Mouse (Mus musculus) heart, embryonic 14.5 days (tissue): ENCODE results near the gene Wdpcp. TPM values are rescaled to one million over a fixed set of nuclear protein-coding genes. Genes with fewer than 3 reads are reported as not detected.

Experiments used
- ATAC-seq: fragments of 200-750 bp; cut with Nextera tagmentation; 2 replicates; pipeline ENCODE4 v1.8.0; 2017; ENCODE audit warnings: low read depth, moderate TSS enrichment; ENCODE audit not compliant: insufficient number of reproducible peaks, insufficient read depth, low FRiP score
- H3K27ac ChIP-seq, 2 experiments: fragments of 200-500 bp in 1 of 2; fragments of 300-500 bp in 1 of 2; sonication (generic) in 1 of 2; replicated peaks in 1 of 2; 2 replicates each; pipeline ENCODE4 v1.5.1; 2012 to 2014; ENCODE audit warnings: low read depth in 2 of 2, low read length in 2 of 2, control low read depth in 1 of 2, mild to moderate bottlenecking in 1 of 2, mixed read lengths in 1 of 2; ENCODE audit not compliant: control insufficient read depth in 1 of 2, insufficient read depth in 1 of 2
- H3K27me3 ChIP-seq: fragments of 300-500 bp; sonication (generic); 2 replicates; pipeline ENCODE4 v1.6.1; 2014; ENCODE audit warnings: mild to moderate bottlenecking, low read length, control low read depth; ENCODE audit not compliant: control insufficient read depth, insufficient read depth
- H3K36me3 ChIP-seq: fragments of 300-500 bp; sonication (generic); 2 replicates; pipeline ENCODE4 v1.6.1; 2014; ENCODE audit warnings: mild to moderate bottlenecking, control low read depth, low read length, mixed read lengths; ENCODE audit not compliant: control insufficient read depth, insufficient read depth
- H3K4me1 ChIP-seq, 2 experiments: fragments of 200-500 bp in 1 of 2; fragments of 300-500 bp in 1 of 2; sonication (generic) in 1 of 2; 2 replicates each; pipeline ENCODE4 v1.6.1; 2012 to 2014; ENCODE audit warnings: low read length in 2 of 2, control low read depth in 1 of 2, mixed read lengths in 1 of 2; ENCODE audit not compliant: control insufficient read depth in 2 of 2, insufficient read depth in 2 of 2
- H3K4me2 ChIP-seq: fragments of 300-500 bp; sonication (generic); 2 replicates; pipeline ENCODE4 v1.6.1; 2014; ENCODE audit warnings: mild to moderate bottlenecking, low read length
- H3K4me3 ChIP-seq, 2 experiments: fragments of 200-500 bp in 1 of 2; fragments of 300-500 bp in 1 of 2; sonication (generic) in 1 of 2; 2 replicates each; pipeline ENCODE4 v1.5.1; 2012 to 2014; ENCODE audit warnings: low read length in 2 of 2, mild to moderate bottlenecking in 2 of 2, control low read depth in 1 of 2, low read depth in 1 of 2, moderate library complexity in 1 of 2; ENCODE audit not compliant: control insufficient read depth in 1 of 2, insufficient read depth in 1 of 2
- H3K9ac ChIP-seq: fragments of 300-500 bp; sonication (generic); 2 replicates; pipeline ENCODE4 v1.6.1; 2014; ENCODE audit warnings: mild to moderate bottlenecking, low read length
- H3K9me3 ChIP-seq: fragments of 300-500 bp; sonication (generic); 2 replicates; pipeline ENCODE4 v1.6.1; 2016; ENCODE audit warnings: low read length, control low read depth; ENCODE audit not compliant: control insufficient read depth
- WGBS: fragments of 180-500 bp; shearing (Covaris S2); extraction: QIAGEN DNeasy Blood & Tissue Kit; methylation state at CpG from one replicate; pipeline ENCODE4 v1.1.7; 2014; 5-methylcytosine and 5-hydroxymethylcytosine counted together
- polyA plus RNA-seq: library from polyadenylated mRNA; unstranded; fragments of >200 nt; fragmentation: Nextera tagmentation; extraction: Ambion mirVana; gene quantifications from 2 replicates; pipeline ENCODE4 v1.2.1, GENCODE M21; 2014

Gene Wdpcp
- polyA plus RNA-seq, 1 experiment from 2014 or later, result 7.6 TPM

GRCm38 (mm10) chr11:21634171-21634907, 62.3 kb downstream of the Wdpcp start:
- no peak overlapping the region for H3K27ac ChIP-seq
- H3K36me3 ChIP-seq, result no peaks in the 10 kb centered on the region
- H3K4me2 ChIP-seq, result no peak overlapping the region
- no peak overlapping the region for H3K4me3 ChIP-seq
- 67% methylated on average over 8 of the region's 9 CpGs for WGBS
- H3K9ac ChIP-seq, result no peak overlapping the region
- no peak for ATAC-seq
- H3K9me3 ChIP-seq, result no peaks in the 10 kb centered on the region
- no peaks in the 10 kb centered on the region for H3K27me3 ChIP-seq
- H3K4me1 ChIP-seq, result peaks cover 0 to 14% of the 10 kb centered on the region in 2 experiments; a peak in 2 of 4 replicates

GRCm38 (mm10) chr11:21638341-21638740, 66.3 kb downstream of the Wdpcp start:
- Histone ChIP-seq H3K4me1 (peaks cover 0 to 21% of the 10 kb centered on the region in 2 experiments; a peak in 2 of 4 replicates), H3K27me3 (no peaks in the 10 kb centered on the region), H3K27ac (peak overlapping the region; percentile 15 to 69), H3K9me3 (no peaks in the 10 kb centered on the region), H3K9ac (no peak overlapping the region), H3K4me2 (peak overlapping the region; percentile 50), H3K4me3 (no peak overlapping the region), H3K36me3 (no peaks in the 10 kb centered on the region)
- 11% methylated on average over 5 of the region's 5 CpGs for WGBS
- ATAC-seq, result 0 out of 2 replicates have a peak, but pooled peaks have one; percentile 43

DNA sequence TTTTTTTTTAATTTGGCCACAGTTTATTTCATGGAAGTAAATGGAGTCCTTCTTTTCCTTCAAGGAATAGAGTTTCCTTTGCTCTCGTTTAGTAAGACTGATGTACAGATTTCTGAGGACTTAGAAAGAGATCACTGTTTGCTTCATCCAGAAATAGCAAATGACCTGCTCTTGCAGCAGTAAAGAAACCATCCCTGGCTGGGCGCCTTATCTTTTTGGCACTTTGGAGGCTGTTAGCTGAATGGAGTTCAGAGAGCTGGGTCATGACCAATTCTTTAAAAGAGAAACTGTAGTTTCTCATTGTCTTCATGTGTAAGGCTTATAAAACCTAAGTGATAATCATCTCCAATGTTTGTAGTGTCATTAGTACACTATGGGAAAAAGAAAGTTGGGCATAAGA, 67.5 kb downstream of the Wdpcp start:
- no peak overlapping the region for H3K4me3 ChIP-seq
- H3K36me3 ChIP-seq, result no peaks in the 10 kb centered on the region
- H3K4me2 ChIP-seq, result peak overlapping the region; percentile 40
- no peak overlapping the region for H3K27ac ChIP-seq
- WGBS, result 4% methylated on average over 2 of the region's 2 CpGs
- peaks cover 2 to 26% of the 10 kb centered on the region in 2 experiments; a peak in 3 of 4 replicates for H3K4me1 ChIP-seq
- no peaks in the 10 kb centered on the region for H3K27me3 ChIP-seq
- H3K9ac ChIP-seq, result no peak overlapping the region
- no peak for ATAC-seq
- H3K9me3 ChIP-seq, result no peaks in the 10 kb centered on the region

GRCm38 (mm10) chr11:21644231-21644630, 72.2 kb downstream of the Wdpcp start:
- no peaks in the 10 kb centered on the region for H3K36me3 ChIP-seq
- no peak overlapping the region for H3K4me2 ChIP-seq
- ATAC-seq, result no peak
- WGBS, result 30% methylated on average over 4 of the region's 4 CpGs
- H3K9me3 ChIP-seq, result no peaks in the 10 kb centered on the region
- no peak overlapping the region for H3K4me3 ChIP-seq
- peaks cover 5 to 15% of the 10 kb centered on the region in 2 experiments; a peak in 3 of 4 replicates for H3K4me1 ChIP-seq
- peak overlapping the region; percentile 26 to 69; a peak in 3 of 4 replicates for H3K27ac ChIP-seq
- no peak overlapping the region for H3K9ac ChIP-seq
- H3K27me3 ChIP-seq, result no peaks in the 10 kb centered on the region

DNA sequence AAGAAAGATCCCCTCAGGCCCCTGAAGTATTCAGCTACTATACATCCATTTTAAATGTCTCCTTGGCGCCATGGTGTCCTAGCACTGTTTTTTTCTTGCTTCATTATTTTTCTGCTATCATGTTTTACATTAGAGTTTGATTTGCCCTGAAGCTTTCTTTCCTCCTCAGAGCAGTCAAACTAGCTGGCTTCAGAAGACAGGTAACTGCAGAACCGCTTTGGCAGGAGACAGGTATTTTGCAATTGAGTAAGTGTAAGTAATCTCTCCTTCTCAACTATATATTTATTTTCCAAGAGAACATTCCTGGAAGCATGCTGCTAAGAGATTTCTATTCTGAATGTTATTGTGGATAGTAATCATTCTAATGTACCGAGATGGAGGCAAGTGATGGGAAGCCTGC, 74.1 kb downstream of the Wdpcp start:
- 92% methylated on average over 3 of the region's 3 CpGs for WGBS
- H3K36me3 ChIP-seq, result no peaks in the 10 kb centered on the region
- H3K9ac ChIP-seq, result no peak overlapping the region
- no peak overlapping the region for H3K4me3 ChIP-seq
- H3K4me1 ChIP-seq, result peaks cover 5 to 7% of the 10 kb centered on the region in 2 experiments; a peak in 2 of 4 replicates
- H3K27ac ChIP-seq, result no peak overlapping the region
- no peak for ATAC-seq
- no peaks in the 10 kb centered on the region for H3K27me3 ChIP-seq
- H3K4me2 ChIP-seq, result no peak overlapping the region
- H3K9me3 ChIP-seq, result no peaks in the 10 kb centered on the region

DNA sequence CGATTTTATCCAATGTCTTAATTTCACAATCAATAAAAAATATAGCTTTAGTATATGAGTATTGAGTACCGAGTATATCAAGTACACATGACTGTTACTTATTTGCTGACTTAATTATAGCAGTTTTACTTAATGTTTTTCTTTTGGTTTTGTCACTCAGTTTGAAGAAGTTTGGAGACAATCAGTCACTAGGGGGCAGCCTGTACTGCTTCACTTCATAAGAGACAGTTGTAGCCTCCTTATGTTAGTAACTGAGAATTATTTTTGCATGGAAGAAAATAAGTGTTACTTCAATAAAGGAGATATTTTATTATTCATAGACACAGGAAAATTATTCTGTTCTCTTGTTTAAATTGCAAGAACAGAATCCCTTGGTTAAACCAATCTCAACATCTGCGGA, 87.0 kb downstream of the Wdpcp start:
- H3K27me3 ChIP-seq, result no peaks in the 10 kb centered on the region
- no peaks in the 10 kb centered on the region for H3K4me1 ChIP-seq
- no peak overlapping the region for H3K9ac ChIP-seq
- ATAC-seq, result no peak
- no peaks in the 10 kb centered on the region for H3K9me3 ChIP-seq
- H3K36me3 ChIP-seq, result no peaks in the 10 kb centered on the region
- no peak overlapping the region for H3K27ac ChIP-seq
- H3K4me3 ChIP-seq, result no peak overlapping the region
- no peak overlapping the region for H3K4me2 ChIP-seq
- 61% methylated on average over 3 of the region's 3 CpGs for WGBS

GRCm38 (mm10) chr11:21677034-21677433, 105.0 kb downstream of the Wdpcp start:
- WGBS, result 74% methylated on average over 2 of the region's 2 CpGs

DNA sequence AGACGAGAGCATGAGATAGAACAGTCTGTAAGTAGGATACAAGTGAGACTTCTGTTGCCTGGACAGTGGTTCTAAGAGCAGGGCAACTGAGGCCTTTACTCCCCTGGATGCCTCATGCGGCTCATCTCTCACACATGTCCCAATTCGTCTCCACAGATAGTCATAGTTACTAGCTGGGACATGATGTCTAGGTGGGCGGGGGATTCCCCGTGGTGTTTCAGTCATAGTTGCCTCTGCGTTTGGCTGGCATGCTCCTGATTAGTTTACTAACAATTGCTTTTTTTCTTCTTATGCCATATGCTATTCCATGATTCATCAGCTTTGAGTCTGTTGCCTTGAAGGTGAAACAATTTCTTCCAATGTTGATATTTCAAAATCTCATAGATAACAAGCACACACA, 116.4 kb downstream of the Wdpcp start:
- H3K9me3 ChIP-seq, result no peaks in the 10 kb centered on the region
- 80% methylated on average over 6 of the region's 6 CpGs for WGBS
- no peaks in the 10 kb centered on the region for H3K36me3 ChIP-seq
- no peak overlapping the region for H3K9ac ChIP-seq
- ATAC-seq, result no peak
- no peak overlapping the region for H3K4me2 ChIP-seq
- no peak overlapping the region for H3K27ac ChIP-seq
- no peaks in the 10 kb centered on the region for H3K4me1 ChIP-seq
- H3K4me3 ChIP-seq, result no peak overlapping the region
- H3K27me3 ChIP-seq, result no peaks in the 10 kb centered on the region

More at GRCm38 (mm10) chr11:21677034-21677433, 105.0 kb downstream of the Wdpcp start:
- H3K4me2 ChIP-seq, result no peak overlapping the region
- no peak overlapping the region for H3K9ac ChIP-seq
- H3K27ac ChIP-seq, result no peak overlapping the region
- H3K4me3 ChIP-seq, result no peak overlapping the region
- no peaks in the 10 kb centered on the region for H3K27me3 ChIP-seq
- ATAC-seq, result no peak
- H3K4me1 ChIP-seq, result no peaks in the 10 kb centered on the region
- H3K9me3 ChIP-seq, result no peaks in the 10 kb centered on the region
- no peaks in the 10 kb centered on the region for H3K36me3 ChIP-seq
